Mouse (Mus musculus): ENCODE results near the gene Surf4. TPM values are rescaled to one million over a fixed set of nuclear protein-coding genes. Genes with fewer than 3 reads are reported as not detected.

The Surf4 gene
- 82.5 and 83.9 TPM in 2 replicates for polyA plus RNA-seq (2012; rRNA removed)

GRCm38 (mm10) chr2:26933304-26934055 is at the start of gene Surf4, which contains the start of gene Stkld1:
Gene Surf4 (minus strand): TSS chr2:26933928.
Gene Stkld1 (plus strand): TSS chr2:26934047.

GRCm38 (mm10) chr2:26973116-26973515 is 39.4 kb upstream of the Surf4 start, which contains the start of gene Adamts13:
Gene Adamts13 (plus strand): TSS chr2:26973416.

GRCm38 (mm10) chr2:26963923-26964723 is 30.4 kb upstream of the Surf4 start, which contains the start of gene Rexo4:
Gene Rexo4 (minus strand): TSS chr2:26964386.

GRCm38 (mm10) chr2:26915927-26916728 is 17.6 kb downstream of the Surf4 start, which contains the start of the genes Surf2 and Surf1:
Gene Surf2 (plus strand): TSS chr2:26916367.
Gene Surf1 (minus strand): TSS chr2:26916530.

GRCm38 (mm10) chr2:26910124-26910993 is 23.4 kb downstream of the Surf4 start, which contains the start of the genes Med22 and Rpl7a:
Gene Med22 (minus strand): TSS chr2:26910677.
Gene Rpl7a (plus strand): TSS chr2:26910764.

GRCm38 (mm10) chr2:26902467-26903220 is 31.1 kb downstream of the Surf4 start, which contains the start of gene Surf6:
Gene Surf6 (minus strand): TSS chr2:26902879.

Other genes with a start within 250 kb of the Surf4 start
- not detected in 2 replicates for gene Abo, start 68.9 kb downstream of the Surf4 start, polyA plus RNA-seq (2012; rRNA removed)
- gene Surf6, start 31.0 kb downstream of the Surf4 start, polyA plus RNA-seq (2012; rRNA removed), result 7.7 and 8.0 TPM in 2 replicates
- 12.9 and 14.0 TPM in 2 replicates for gene Med22, start 23.3 kb downstream of the Surf4 start, polyA plus RNA-seq (2012; rRNA removed)
- gene Rpl7a, start 23.2 kb downstream of the Surf4 start, polyA plus RNA-seq (2012; rRNA removed), result 985 and 1,167 TPM in 2 replicates
- 18.9 and 19.1 TPM in 2 replicates for gene Surf2, start 17.6 kb downstream of the Surf4 start, polyA plus RNA-seq (2012; rRNA removed)
- gene Surf1, start 17.4 kb downstream of the Surf4 start, polyA plus RNA-seq (2012; rRNA removed), result 28.3 and 28.7 TPM in 2 replicates
- gene Stkld1, start 119 bp upstream of the Surf4 start, polyA plus RNA-seq (2012; rRNA removed), result 0.02 and 0.06 TPM in 2 replicates
- gene Rexo4, start 30.5 kb upstream of the Surf4 start, polyA plus RNA-seq (2012; rRNA removed), result 16.8 and 17.9 TPM in 2 replicates
- gene Adamts13, start 39.5 kb upstream of the Surf4 start, polyA plus RNA-seq (2012; rRNA removed), result 2.7 and 3.2 TPM in 2 replicates
- gene Cacfd1, start 76.0 kb upstream of the Surf4 start, polyA plus RNA-seq (2012; rRNA removed), result 24.3 and 25.3 TPM in 2 replicates
- 0.36 and 0.44 TPM in 2 replicates for gene Slc2a6, start 94.1 kb upstream of the Surf4 start, polyA plus RNA-seq (2012; rRNA removed)
- gene Mymk, start 138.3 kb upstream of the Surf4 start, polyA plus RNA-seq (2012; rRNA removed), result 0.02 TPM in 1 of 2 replicates, not detected in the other
- gene Adamtsl2, start 145.5 kb upstream of the Surf4 start, polyA plus RNA-seq (2012; rRNA removed), result 1.8 and 2.7 TPM in 2 replicates
- 0.01 TPM in 1 of 2 replicates, not detected in the other for gene Fam163b, start 208.6 kb upstream of the Surf4 start, polyA plus RNA-seq (2012; rRNA removed)
- gene Dbh, start 231.3 kb upstream of the Surf4 start, polyA plus RNA-seq (2012; rRNA removed), result 0.01 TPM in 1 of 2 replicates, not detected in the other

Measured in liver, embryonic 18 days (tissue).